Comparison of ENCODE assay signal across 24 mouse cellular contexts in genomic region chr7:73643993-73644335, GRCm38 (mm10).
DNase-seq lines count a peak whose midpoint lies in the region; ATAC-seq and TF ChIP-seq lines count a peak whose summit lies in the region.
"Had no signal": no experiment of that assay in that cellular context is flagged by ENCODE, and none has a peak within 500 bp of the region (broad histone marks: within the 10 kb centered on the region; RNA-seq: fewer than 3 reads in every experiment).

No protein-coding gene starts in this region.

- H3K36me3 ChIP-seq in hindbrain, embryonic 14.5 days (replicated peaks; ENCODE audit: control insufficient read depth, insufficient read depth) = no peaks in the 10 kb centered on the region
- H3K36me3 ChIP-seq in hindbrain, embryonic 10.5 days = no peaks in the 10 kb centered on the region
- no peaks in the 10 kb centered on the region for H3K36me3 ChIP-seq in midbrain, embryonic 13.5 days
- no peaks in the 10 kb centered on the region for H3K36me3 ChIP-seq in midbrain, embryonic 16.5 days (ENCODE audit: control insufficient read depth, insufficient read depth, low read length)
- H3K36me3 ChIP-seq in forebrain, embryonic 11.5 days (ENCODE audit: control insufficient read depth, insufficient read depth, low read length) = no peaks in the 10 kb centered on the region
- H3K36me3 ChIP-seq in forebrain, postnatal 0 days (ENCODE audit: insufficient read depth) = no peaks in the 10 kb centered on the region
- H3K36me3 ChIP-seq: embryonic facial prominence, embryonic 10.5 days; heart, embryonic 15.5 days; limb, embryonic 13.5 days had no signal

- no peaks in the 10 kb centered on the region for H3K9me3 ChIP-seq in hindbrain, embryonic 14.5 days (ENCODE audit: control insufficient read depth, low read length)
- no peaks in the 10 kb centered on the region for H3K9me3 ChIP-seq in hindbrain, embryonic 10.5 days
- H3K9me3 ChIP-seq in midbrain, embryonic 13.5 days = no peaks in the 10 kb centered on the region
- H3K9me3 ChIP-seq in midbrain, embryonic 16.5 days (replicated peaks; ENCODE audit: control insufficient read depth, low read length, poor library complexity, severe bottlenecking) = no peaks in the 10 kb centered on the region
- no peaks in the 10 kb centered on the region for H3K9me3 ChIP-seq in forebrain, embryonic 11.5 days (ENCODE audit: control insufficient read depth, low read length)
- H3K9me3 ChIP-seq in forebrain, postnatal 0 days (ENCODE audit: low read length) = no peaks in the 10 kb centered on the region
- H3K9me3 ChIP-seq: embryonic facial prominence, embryonic 10.5 days; heart, embryonic 15.5 days; limb, embryonic 13.5 days had no signal

- no peak for TF ChIP-seq CTCF in forebrain, postnatal 0 days (IDR thresholded peaks at IDR 0.05; ENCODE audit: low read depth)

- H3K4me1 ChIP-seq in hindbrain, embryonic 14.5 days (replicated peaks; ENCODE audit: control insufficient read depth, insufficient read depth, low read length) = 0 out of 2 replicates have a peak, but pooled peaks cover 3% of the 10 kb centered on the region
- H3K4me1 ChIP-seq in hindbrain, embryonic 10.5 days (replicated peaks) = no peaks in the 10 kb centered on the region
- H3K4me1 ChIP-seq in midbrain, embryonic 13.5 days (replicated peaks) = peaks cover 23% of the 10 kb centered on the region
- H3K4me1 ChIP-seq in midbrain, embryonic 16.5 days (ENCODE audit: control insufficient read depth, insufficient read depth, low read length) = peaks cover 13% of the 10 kb centered on the region
- H3K4me1 ChIP-seq in forebrain, embryonic 11.5 days (replicated peaks; ENCODE audit: control insufficient read depth, insufficient read depth, low read length) = peaks cover 2% of the 10 kb centered on the region
- H3K4me1 ChIP-seq in forebrain, postnatal 0 days (ENCODE audit: insufficient read depth) = peaks cover 25% of the 10 kb centered on the region
- H3K4me1 ChIP-seq: embryonic facial prominence, embryonic 10.5 days; limb, embryonic 13.5 days had no signal

- H3K27ac ChIP-seq in hindbrain, embryonic 14.5 days = peak overlapping the region; percentile 32; the same call in 1 of the 2 replicates
- H3K27ac ChIP-seq in hindbrain, embryonic 10.5 days = no peak overlapping the region
- H3K27ac ChIP-seq in midbrain, embryonic 13.5 days = 0 out of 2 replicates have a peak overlapping the region, but pooled peaks have one; percentile 25
- H3K27ac ChIP-seq in midbrain, embryonic 16.5 days (ENCODE audit: low read length) = no peak overlapping the region; the same call in 1 of the 2 replicates
- H3K27ac ChIP-seq in forebrain, embryonic 11.5 days (ENCODE audit: low read depth, low read length) = peak overlapping the region; percentile 43; the same call in 1 of the 2 replicates
- peak overlapping the region; percentile 64; the same call in 1 of the 2 replicates for H3K27ac ChIP-seq in forebrain, postnatal 0 days (ENCODE audit: low read depth, low read length)
- H3K27ac ChIP-seq: embryonic facial prominence, embryonic 10.5 days; heart, embryonic 15.5 days; hindbrain, postnatal 0 days; limb, embryonic 13.5 days; liver, embryonic 14.5 days had no signal

- no peak overlapping the region for H3K9ac ChIP-seq in hindbrain, embryonic 14.5 days
- H3K9ac ChIP-seq in midbrain, embryonic 13.5 days (replicated peaks) = no peak overlapping the region
- no peak overlapping the region for H3K9ac ChIP-seq in midbrain, embryonic 16.5 days (ENCODE audit: low read depth, low read length)
- no peak overlapping the region for H3K9ac ChIP-seq in forebrain, embryonic 11.5 days (ENCODE audit: low read length)
- no peak overlapping the region for H3K9ac ChIP-seq in forebrain, postnatal 0 days
- H3K9ac ChIP-seq: heart, embryonic 15.5 days; limb, embryonic 13.5 days; liver, embryonic 14.5 days; lung, embryonic 14.5 days had no signal

- H3K4me2 ChIP-seq in hindbrain, embryonic 14.5 days (replicated peaks) = no peak overlapping the region
- H3K4me2 ChIP-seq in midbrain, embryonic 13.5 days (replicated peaks) = no peak overlapping the region
- H3K4me2 ChIP-seq in midbrain, embryonic 16.5 days (ENCODE audit: low read length) = no peak overlapping the region
- no peak overlapping the region for H3K4me2 ChIP-seq in forebrain, embryonic 11.5 days (ENCODE audit: low read depth, low read length, severe bottlenecking)
- no peak overlapping the region for H3K4me2 ChIP-seq in forebrain, postnatal 0 days (ENCODE audit: low read depth)
- H3K4me2 ChIP-seq: heart, embryonic 15.5 days; limb, embryonic 13.5 days; lung, embryonic 14.5 days had no signal

- no peak for ATAC-seq in hindbrain, embryonic 14.5 days (ENCODE audit: low FRiP score)
- 0 out of 2 replicates have a peak, but pooled peaks have one; percentile 28 for ATAC-seq in midbrain, embryonic 13.5 days
- no peak for ATAC-seq in midbrain, embryonic 16.5 days
- ATAC-seq in forebrain, embryonic 11.5 days (replicated peaks; ENCODE audit: low FRiP score) = peak; percentile 40
- ATAC-seq in forebrain, postnatal 0 days = no peak
- ATAC-seq: CD4-positive, CD25-positive, alpha-beta regulatory T cell, adult 4 months; hindbrain, postnatal 0 days; intestine, embryonic 16.5 days; Patski had no signal

- 57% methylated on average over 9 of the region's 10 CpGs for WGBS in hindbrain, embryonic 14.5 days
- WGBS in hindbrain, embryonic 10.5 days = 67% methylated on average over 10 of the region's 10 CpGs
- WGBS in midbrain, embryonic 13.5 days = 43% methylated on average over 10 of the region's 10 CpGs
- WGBS in midbrain, embryonic 16.5 days = 35% methylated on average over 10 of the region's 10 CpGs
- 45% methylated on average over 10 of the region's 10 CpGs for WGBS in forebrain, embryonic 11.5 days
- 32% methylated on average over 10 of the region's 10 CpGs for WGBS in forebrain, postnatal 0 days

- no peak for DNase-seq in hindbrain, embryonic 14.5 days (ENCODE audit: low spot score)
- no peak for DNase-seq in hindbrain, embryonic 10.5 days (ENCODE audit: low spot score)
- no peak for DNase-seq in forebrain, embryonic 11.5 days (ENCODE audit: low spot score)
- no peak for DNase-seq in forebrain, postnatal 0 days
- DNase-seq in B cell, adult 2 months = no peak
- DNase-seq: adrenal gland, postnatal 36 days; cerebellum, adult 11-12 months; heart, postnatal 36 days; kidney, adult 9 months; kidney, postnatal 14 days; layer of hippocampus, postnatal 36 days; lung, embryonic 14.5 days; right cerebral cortex, adult 18-20 months; right cerebral cortex, postnatal 4 days had no signal

- H3K27me3 ChIP-seq in hindbrain, embryonic 14.5 days (ENCODE audit: control insufficient read depth, insufficient read depth, low read length) = 0 out of 2 replicates have a peak, but pooled peaks cover 5% of the 10 kb centered on the region
- peaks cover 23% of the 10 kb centered on the region for H3K27me3 ChIP-seq in hindbrain, embryonic 10.5 days (ENCODE audit: insufficient read depth, poor library complexity, severe bottlenecking)
- H3K27me3 ChIP-seq in midbrain, embryonic 13.5 days = peaks cover 39% of the 10 kb centered on the region
- H3K27me3 ChIP-seq in midbrain, embryonic 16.5 days (ENCODE audit: control insufficient read depth, insufficient read depth, low read depth, low read length) = no peaks in the 10 kb centered on the region
- H3K27me3 ChIP-seq in forebrain, embryonic 11.5 days (ENCODE audit: control insufficient read depth, insufficient read depth, low read length) = no peaks in the 10 kb centered on the region
- no peaks in the 10 kb centered on the region for H3K27me3 ChIP-seq in forebrain, postnatal 0 days (ENCODE audit: insufficient read depth, low read length)
- H3K27me3 ChIP-seq: heart, embryonic 15.5 days; limb, embryonic 13.5 days; Patski had no signal

- no peak overlapping the region for H3K4me3 ChIP-seq in hindbrain, embryonic 14.5 days (replicated peaks; ENCODE audit: low read length)
- no peak overlapping the region for H3K4me3 ChIP-seq in hindbrain, embryonic 10.5 days
- H3K4me3 ChIP-seq in midbrain, embryonic 13.5 days (replicated peaks) = no peak overlapping the region
- no peak overlapping the region for H3K4me3 ChIP-seq in midbrain, embryonic 16.5 days (ENCODE audit: low read depth, low read length)
- H3K4me3 ChIP-seq in forebrain, embryonic 11.5 days (ENCODE audit: low read depth, low read length) = no peak overlapping the region
- no peak overlapping the region for H3K4me3 ChIP-seq in forebrain, postnatal 0 days (ENCODE audit: low read depth, low read length)
- H3K4me3 ChIP-seq: embryonic facial prominence, embryonic 10.5 days; heart, embryonic 15.5 days; limb, embryonic 13.5 days had no signal

Comparison
In these comparisons a context has a peak if more than half of its experiments do, and no peak if none do; other contexts are left out.
1. ATAC-seq: peak in midbrain, embryonic 13.5 days (single experiment) and forebrain, embryonic 11.5 days (single experiment); none in hindbrain, embryonic 14.5 days (single experiment), midbrain, embryonic 16.5 days (single experiment) and forebrain, postnatal 0 days (single experiment).
2. H3K27ac ChIP-seq: peak in hindbrain, embryonic 14.5 days (single experiment), midbrain, embryonic 13.5 days (single experiment), forebrain, embryonic 11.5 days (single experiment) and forebrain, postnatal 0 days (single experiment); none in hindbrain, embryonic 10.5 days (single experiment) and midbrain, embryonic 16.5 days (single experiment).